Mouse (Mus musculus): Measurements from ENCODE around the gene Olfr583. TPM values are rescaled to one million over a fixed set of nuclear protein-coding genes. Genes with fewer than 3 reads are reported as not detected.

The Olfr583 gene
- polyA plus RNA-seq (2015; fragmentation: Nextera tagmentation; extraction: Ambion mirVana), result not detected in 2 replicates

GRCm38 (mm10) chr7:103051000-103051399 is at the start of gene Olfr583:
Gene Olfr583, plus strand, starts transcription at chr7:103051300.

DNA sequence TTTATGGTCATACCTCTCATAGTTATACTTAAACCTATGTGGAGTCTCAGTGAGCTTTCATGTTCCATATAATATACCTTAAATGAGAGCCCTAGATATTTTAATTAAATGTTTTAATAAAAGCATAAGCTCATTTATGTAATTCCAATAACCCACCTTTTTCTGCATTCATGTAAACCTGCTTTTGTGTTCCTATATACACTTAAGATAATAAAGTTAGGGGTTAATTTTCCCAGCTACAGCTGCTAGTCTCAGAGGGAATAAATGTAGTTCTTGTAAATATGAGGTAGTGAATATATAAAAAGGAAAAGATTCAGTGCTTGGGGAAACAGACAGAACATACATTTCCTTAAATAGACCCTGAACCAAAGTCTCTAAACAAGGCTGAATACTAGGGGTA is 13.4 kb upstream of the Olfr583 start, which contains the start of gene Olfr582:
Olfr582 (plus strand) TSS at position 301 of the 400 bp plus-strand sequence.

DNA sequence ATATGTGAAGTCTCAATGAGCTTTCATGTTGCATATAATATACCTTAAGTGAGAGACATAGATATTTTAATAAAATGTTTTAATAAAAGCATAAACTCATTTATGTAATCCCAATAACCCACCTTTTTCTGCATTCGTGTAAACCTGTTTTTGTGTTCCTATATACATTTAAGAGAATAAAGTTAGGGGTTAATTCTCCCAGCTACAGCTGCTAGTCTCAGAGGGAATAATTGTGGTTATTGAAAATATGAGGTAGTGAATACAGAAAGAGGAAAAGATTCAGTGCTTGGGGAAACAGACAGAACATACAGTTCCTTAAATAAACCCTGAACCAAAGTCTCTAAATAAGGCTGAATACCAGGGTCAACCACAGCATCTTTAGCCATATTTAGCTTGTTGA is 30.5 kb downstream of the Olfr583 start, which contains the start of gene Olfr584:
Olfr584 (plus strand) TSS at position 301 of the 400 bp plus-strand sequence.

GRCm38 (mm10) chr7:103097420-103097819 is 46.3 kb downstream of the Olfr583 start, which contains the start of gene Olfr585:
Gene Olfr585, plus strand, starts transcription at chr7:103097720.

Other genes starting within 250 kb of the Olfr583 start
- not detected in 2 replicates for gene Olfr564, start 247.8 kb upstream of the Olfr583 start, polyA plus RNA-seq (2015; fragmentation: Nextera tagmentation; extraction: Ambion mirVana)
- 0.15 TPM in 1 of 2 replicates, not detected in the other for gene Olfr566, start 192.5 kb upstream of the Olfr583 start, polyA plus RNA-seq (2015; fragmentation: Nextera tagmentation; extraction: Ambion mirVana)
- gene Olfr568, start 174.2 kb upstream of the Olfr583 start, polyA plus RNA-seq (2015; fragmentation: Nextera tagmentation; extraction: Ambion mirVana), result not detected in 2 replicates
- not detected in 2 replicates for gene Olfr569, start 160.4 kb upstream of the Olfr583 start, polyA plus RNA-seq (2015; fragmentation: Nextera tagmentation; extraction: Ambion mirVana)
- gene Olfr570, start 156.7 kb upstream of the Olfr583 start, polyA plus RNA-seq (2015; fragmentation: Nextera tagmentation; extraction: Ambion mirVana), result not detected in 2 replicates
- gene Olfr571, start 133.8 kb upstream of the Olfr583 start, polyA plus RNA-seq (2015; fragmentation: Nextera tagmentation; extraction: Ambion mirVana), result not detected in 2 replicates
- gene Olfr572, start 126.9 kb upstream of the Olfr583 start, polyA plus RNA-seq (2015; fragmentation: Nextera tagmentation; extraction: Ambion mirVana), result not detected in 2 replicates
- not detected in 2 replicates for gene Olfr573-ps1, start 108.7 kb upstream of the Olfr583 start, polyA plus RNA-seq (2015; fragmentation: Nextera tagmentation; extraction: Ambion mirVana)
- gene Olfr574, start 102.8 kb upstream of the Olfr583 start, polyA plus RNA-seq (2015; fragmentation: Nextera tagmentation; extraction: Ambion mirVana), result not detected in 2 replicates
- gene Olfr575, start 92.5 kb upstream of the Olfr583 start, polyA plus RNA-seq (2015; fragmentation: Nextera tagmentation; extraction: Ambion mirVana), result not detected in 2 replicates
- gene Olfr576, start 88.6 kb upstream of the Olfr583 start, polyA plus RNA-seq (2015; fragmentation: Nextera tagmentation; extraction: Ambion mirVana), result not detected in 2 replicates
- not detected in 2 replicates for gene Olfr577, start 75.4 kb upstream of the Olfr583 start, polyA plus RNA-seq (2015; fragmentation: Nextera tagmentation; extraction: Ambion mirVana)
- gene Olfr578, start 62.0 kb upstream of the Olfr583 start, polyA plus RNA-seq (2015; fragmentation: Nextera tagmentation; extraction: Ambion mirVana), result not detected in 2 replicates
- not detected in 2 replicates for gene Olfr582, start 13.3 kb upstream of the Olfr583 start, polyA plus RNA-seq (2015; fragmentation: Nextera tagmentation; extraction: Ambion mirVana)
- gene Olfr584, start 30.6 kb downstream of the Olfr583 start, polyA plus RNA-seq (2015; fragmentation: Nextera tagmentation; extraction: Ambion mirVana), result not detected in 2 replicates
- not detected in 2 replicates for gene Olfr585, start 46.4 kb downstream of the Olfr583 start, polyA plus RNA-seq (2015; fragmentation: Nextera tagmentation; extraction: Ambion mirVana)
- not detected in 2 replicates for gene Olfr586, start 74.3 kb downstream of the Olfr583 start, polyA plus RNA-seq (2015; fragmentation: Nextera tagmentation; extraction: Ambion mirVana)
- not detected in 2 replicates for gene Olfr588-ps1, start 89.6 kb downstream of the Olfr583 start, polyA plus RNA-seq (2015; fragmentation: Nextera tagmentation; extraction: Ambion mirVana)
- gene Olfr589, start 105.1 kb downstream of the Olfr583 start, polyA plus RNA-seq (2015; fragmentation: Nextera tagmentation; extraction: Ambion mirVana), result not detected in 2 replicates
- not detected in 2 replicates for gene Olfr591, start 127.0 kb downstream of the Olfr583 start, polyA plus RNA-seq (2015; fragmentation: Nextera tagmentation; extraction: Ambion mirVana)
- gene Olfr592, start 133.5 kb downstream of the Olfr583 start, polyA plus RNA-seq (2015; fragmentation: Nextera tagmentation; extraction: Ambion mirVana), result not detected in 2 replicates
- not detected in 2 replicates for gene Olfr593, start 160.6 kb downstream of the Olfr583 start, polyA plus RNA-seq (2015; fragmentation: Nextera tagmentation; extraction: Ambion mirVana)
- gene Olfr594, start 165.7 kb downstream of the Olfr583 start, polyA plus RNA-seq (2015; fragmentation: Nextera tagmentation; extraction: Ambion mirVana), result not detected in 2 replicates
- not detected in 2 replicates for gene Usp17ld, start 201.2 kb downstream of the Olfr583 start, polyA plus RNA-seq (2015; fragmentation: Nextera tagmentation; extraction: Ambion mirVana)

All from skeletal muscle tissue, postnatal 0 days (tissue).